In the genomic region with DNA sequence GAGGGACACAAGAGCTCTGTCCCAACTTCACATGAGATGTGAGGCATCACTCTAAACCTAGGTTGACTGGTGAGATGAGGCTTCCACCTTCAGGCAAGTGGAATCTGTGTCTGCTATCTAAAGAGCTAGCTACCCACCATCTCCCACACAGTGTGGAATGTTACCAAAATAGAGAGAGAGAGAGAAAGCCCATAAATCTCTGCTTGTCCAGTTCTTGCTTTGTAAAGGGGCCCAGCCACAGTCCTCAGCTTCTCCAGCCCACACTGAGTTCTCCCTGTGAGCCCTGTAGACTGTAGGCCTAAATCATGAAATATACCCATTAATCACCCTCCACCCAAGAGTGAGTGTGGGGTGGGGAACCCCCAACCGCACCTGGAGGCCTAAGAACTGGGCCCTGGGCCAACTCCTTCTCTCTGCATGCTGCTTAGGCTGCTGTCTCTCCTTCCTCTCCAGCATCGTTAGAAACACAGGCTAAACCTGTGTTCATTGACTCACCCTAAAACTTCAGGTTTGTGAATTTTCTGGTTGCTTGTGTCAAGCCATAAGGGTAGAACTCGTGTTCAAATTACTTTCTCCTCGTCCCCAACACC, we compare ENCODE assay signal across 14 mouse cellular contexts.
A peak's percentile ranks its signal among the peaks of the same experiment; 100 is the strongest.
DNase-seq lines count a peak whose midpoint lies in the region; ATAC-seq and TF ChIP-seq lines count a peak whose summit lies in the region.
"Had no signal": no experiment of that assay in that cellular context is flagged by ENCODE, and none has a peak within 500 bp of the region (broad histone marks: within the 10 kb centered on the region; RNA-seq: fewer than 3 reads in every experiment).

No protein-coding gene starts in this region.

- no peak overlapping the region for H3K4me3 ChIP-seq in kidney, postnatal 0 days (replicated peaks; ENCODE audit: low read depth, low read length)
- H3K4me3 ChIP-seq: embryonic facial prominence, embryonic 12.5 days; layer of hippocampus, adult 2 months had no signal

- peak; percentile 64 for ATAC-seq in kidney, postnatal 0 days (replicated peaks; ENCODE audit: low FRiP score, low read depth)

- no peak overlapping the region for H3K4me2 ChIP-seq in kidney, postnatal 0 days (ENCODE audit: low read length)
- H3K4me2 ChIP-seq: embryonic facial prominence, embryonic 12.5 days; heart, embryonic 11.5 days; liver, embryonic 11.5 days had no signal

- DNase-seq in kidney, postnatal 0 days (ENCODE audit: low spot score) = peak; percentile 65
- no peak for DNase-seq in kidney, postnatal 25 days
- DNase-seq in thymus, postnatal 14 days = peak; percentile 47
- DNase-seq in thymus, postnatal 0 days (ENCODE audit: low spot score) = no peak
- DNase-seq in induced T-regulatory cell, adult 2 months (ENCODE audit: low read depth) = peak; percentile 32
- no peak for DNase-seq in layer of hippocampus, adult 11-12 months (ENCODE audit: low spot score)
- DNase-seq in urinary bladder, postnatal 36 days (ENCODE audit: low spot score in 2 of 2) = no peak
- DNase-seq: cerebellum, postnatal 25 days; heart, postnatal 4 days; lung, postnatal 10 days had no signal

- no peaks in the 10 kb centered on the region for H3K27me3 ChIP-seq in kidney, postnatal 0 days (ENCODE audit: insufficient read depth, low read length)
- H3K27me3 ChIP-seq: embryonic facial prominence, embryonic 12.5 days had no signal

- H3K4me1 ChIP-seq in kidney, postnatal 0 days (replicated peaks; ENCODE audit: insufficient read depth, low read length) = no peaks in the 10 kb centered on the region; the same call in 1 of the 2 replicates

- no peak overlapping the region for H3K9ac ChIP-seq in kidney, postnatal 0 days (ENCODE audit: low read depth, low read length)
- H3K9ac ChIP-seq: embryonic facial prominence, embryonic 12.5 days had no signal

- no peaks in the 10 kb centered on the region for H3K36me3 ChIP-seq in kidney, postnatal 0 days (ENCODE audit: insufficient read depth, low read length)
- H3K36me3 ChIP-seq: embryonic facial prominence, embryonic 12.5 days had no signal

- H3K9me3 ChIP-seq in kidney, postnatal 0 days (replicated peaks; ENCODE audit: low read length) = no peaks in the 10 kb centered on the region
- H3K9me3 ChIP-seq: embryonic facial prominence, embryonic 12.5 days had no signal

- 47% methylated on average over 4 of the region's 4 CpGs for WGBS in kidney, postnatal 0 days

- no peak for TF ChIP-seq CTCF in kidney, postnatal 0 days (IDR thresholded peaks at IDR 0.05; ENCODE audit: low read depth)

- no peak overlapping the region for H3K27ac ChIP-seq in kidney, postnatal 0 days
- H3K27ac ChIP-seq: embryonic facial prominence, embryonic 12.5 days; layer of hippocampus, adult 2 months had no signal

Comparison
In these comparisons a context has a peak if more than half of its experiments do, and no peak if none do; other contexts are left out.
1. DNase-seq: peak in kidney, postnatal 0 days (single experiment), thymus, postnatal 14 days (single experiment) and induced T-regulatory cell, adult 2 months (single experiment); none in kidney, postnatal 25 days (0 of 2), thymus, postnatal 0 days (single experiment), layer of hippocampus, adult 11-12 months (single experiment) and urinary bladder, postnatal 36 days (0 of 2).